Mouse (Mus musculus): ENCODE results near the gene Slc7a11. TPM values are rescaled to one million over a fixed set of nuclear protein-coding genes. Genes with fewer than 3 reads are reported as not detected.
A peak's percentile ranks its signal among the peaks of the same experiment; 100 is the strongest.

Slc7a11 gene
- polyA plus RNA-seq, 1 experiment from 2014 or later: 2.8 TPM

DNA sequence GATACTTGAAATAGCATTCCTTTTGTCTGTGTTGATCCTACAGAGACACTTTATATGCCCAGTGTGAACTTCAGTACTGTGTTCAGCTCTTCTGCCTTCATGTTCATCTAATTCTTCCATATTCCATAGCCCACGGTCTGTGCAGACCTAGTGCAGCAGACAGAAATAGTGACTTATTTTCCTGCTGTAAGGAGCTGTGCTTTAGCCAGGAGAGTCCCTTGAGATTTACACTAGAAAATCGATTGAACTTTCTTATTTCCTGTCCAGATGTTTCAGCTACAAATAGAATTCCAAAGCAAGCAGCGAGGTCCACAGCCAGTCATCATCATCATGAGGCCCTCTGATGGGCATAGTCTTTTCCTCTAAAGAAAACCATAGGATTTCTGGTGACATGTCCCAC, 431.4 kb downstream of the Slc7a11 start:
- Histone ChIP-seq H3K27ac (ENCODE audit: low read length) (no peak overlapping the region), H3K36me3 (ENCODE audit: control insufficient read depth, insufficient read depth) (no peaks in the 10 kb centered on the region), H3K9me3 (ENCODE audit: control insufficient read depth, low read length) (no peaks in the 10 kb centered on the region), H3K4me1 (replicated peaks; ENCODE audit: control insufficient read depth, insufficient read depth, low read length) (peaks cover 5% of the 10 kb centered on the region), H3K27me3 (replicated peaks; ENCODE audit: control insufficient read depth, insufficient read depth, low read length) (no peaks in the 10 kb centered on the region), H3K4me3 (replicated peaks; ENCODE audit: low read length) (no peak overlapping the region), H3K4me2 (ENCODE audit: low read length) (no peak overlapping the region), H3K9ac (replicated peaks; ENCODE audit: low read depth, low read length) (no peak overlapping the region)
- 81% methylated on average over 3 of the region's 3 CpGs for WGBS
- ATAC-seq: no peak

DNA sequence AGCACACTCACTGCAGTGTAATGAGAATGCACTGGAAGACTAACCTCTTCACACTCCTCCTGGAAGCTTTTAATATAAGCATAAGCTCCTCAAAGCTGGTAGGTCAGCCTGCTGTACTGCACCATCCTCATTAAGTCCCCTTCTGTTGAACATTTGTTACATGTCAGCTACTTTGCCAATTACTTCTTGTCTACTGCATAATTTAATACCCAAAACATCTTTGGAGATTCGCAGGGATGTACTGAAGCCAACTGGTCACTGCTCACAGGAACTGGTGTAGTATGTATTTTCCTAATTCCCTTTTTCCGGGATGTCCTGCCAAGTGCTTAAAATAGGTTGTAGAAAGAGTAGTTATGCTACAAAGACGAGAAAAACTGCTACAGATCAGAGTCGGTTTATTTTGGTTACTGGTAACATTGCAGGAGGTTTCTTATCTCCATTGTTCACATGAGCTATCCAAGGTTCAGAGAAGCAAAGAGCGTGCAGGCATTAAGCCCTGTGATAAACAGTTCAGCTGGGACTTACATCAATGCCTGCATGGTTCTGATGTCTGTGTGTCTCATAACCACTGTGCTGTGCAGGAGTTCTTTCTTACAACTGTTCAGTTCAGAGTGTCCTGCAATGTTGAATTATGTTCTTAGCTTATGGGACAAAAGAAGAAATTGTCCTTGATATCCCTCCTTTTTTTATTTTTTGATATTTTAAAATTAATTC, 439.3 kb downstream of the Slc7a11 start:
- H3K9me3 ChIP-seq (ENCODE audit: control insufficient read depth, low read length): no peaks in the 10 kb centered on the region
- no peak overlapping the region for H3K4me2 ChIP-seq (ENCODE audit: low read length)
- H3K36me3 ChIP-seq (ENCODE audit: control insufficient read depth, insufficient read depth): no peaks in the 10 kb centered on the region
- 40% methylated on average over 5 of the region's 5 CpGs for WGBS
- H3K4me1 ChIP-seq (replicated peaks; ENCODE audit: control insufficient read depth, insufficient read depth, low read length): 0 out of 2 replicates have a peak, but pooled peaks cover 7% of the 10 kb centered on the region
- H3K4me3 ChIP-seq (replicated peaks; ENCODE audit: low read length): no peak overlapping the region
- H3K9ac ChIP-seq (replicated peaks; ENCODE audit: low read depth, low read length): no peak overlapping the region
- peak; percentile 98 for ATAC-seq
- H3K27ac ChIP-seq (ENCODE audit: low read length): peak overlapping the region; percentile 77
- H3K27me3 ChIP-seq (replicated peaks; ENCODE audit: control insufficient read depth, insufficient read depth, low read length): no peaks in the 10 kb centered on the region

DNA sequence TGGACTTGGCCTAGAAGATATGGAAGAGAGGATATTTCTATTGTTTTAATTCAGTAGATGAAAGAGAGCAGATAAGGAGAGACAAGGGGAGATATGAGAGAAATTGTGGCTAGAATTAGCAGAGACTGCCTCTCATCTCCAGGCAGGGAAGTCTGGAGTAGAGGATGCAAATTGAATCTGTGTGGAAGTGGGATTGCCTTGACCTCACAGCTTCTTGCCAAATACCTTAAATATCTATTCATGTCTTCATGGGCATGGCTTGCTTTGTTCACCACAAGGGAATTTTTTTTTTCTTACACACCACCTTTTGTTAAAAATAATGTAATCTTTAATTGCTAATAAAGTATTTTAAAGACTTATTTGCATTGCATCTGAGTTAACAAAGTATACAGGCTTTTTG, 441.3 kb downstream of the Slc7a11 start:
- Histone ChIP-seq H3K36me3 (ENCODE audit: control insufficient read depth, insufficient read depth) (no peaks in the 10 kb centered on the region), H3K4me2 (ENCODE audit: low read length) (no peak overlapping the region), H3K4me3 (replicated peaks; ENCODE audit: low read length) (no peak overlapping the region), H3K27ac (ENCODE audit: low read length) (0 out of 2 replicates have a peak overlapping the region, but pooled peaks have one; percentile 24), H3K27me3 (replicated peaks; ENCODE audit: control insufficient read depth, insufficient read depth, low read length) (no peaks in the 10 kb centered on the region), H3K9me3 (ENCODE audit: control insufficient read depth, low read length) (no peaks in the 10 kb centered on the region), H3K9ac (replicated peaks; ENCODE audit: low read depth, low read length) (no peak overlapping the region), H3K4me1 (replicated peaks; ENCODE audit: control insufficient read depth, insufficient read depth, low read length) (0 out of 2 replicates have a peak, but pooled peaks cover 7% of the 10 kb centered on the region)
- ATAC-seq: no peak

DNA sequence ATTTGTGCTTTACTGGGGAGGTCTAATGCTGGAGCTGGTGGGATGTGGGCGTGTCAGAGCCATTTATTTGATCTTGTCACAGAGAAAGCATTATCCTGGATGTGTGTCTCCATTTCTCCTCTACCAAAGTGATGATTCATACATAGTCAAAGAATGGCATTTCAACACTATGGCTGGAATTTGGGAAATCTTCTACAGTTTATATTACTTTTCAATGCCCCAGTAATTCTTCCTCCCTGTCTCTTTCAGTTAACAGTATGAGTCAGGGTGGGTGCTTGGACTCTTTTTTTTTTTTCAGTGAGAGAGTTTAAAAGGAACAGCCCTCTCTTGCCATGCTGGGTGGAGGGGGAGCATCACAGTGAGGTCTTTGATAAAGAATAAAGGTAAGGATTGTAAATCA, 441.8 kb downstream of the Slc7a11 start:
- Histone ChIP-seq H3K4me2 (ENCODE audit: low read length) (no peak overlapping the region), H3K36me3 (ENCODE audit: control insufficient read depth, insufficient read depth) (no peaks in the 10 kb centered on the region), H3K27ac (ENCODE audit: low read length) (no peak overlapping the region), H3K4me1 (replicated peaks; ENCODE audit: control insufficient read depth, insufficient read depth, low read length) (0 out of 2 replicates have a peak, but pooled peaks cover 7% of the 10 kb centered on the region), H3K9ac (replicated peaks; ENCODE audit: low read depth, low read length) (no peak overlapping the region), H3K27me3 (replicated peaks; ENCODE audit: control insufficient read depth, insufficient read depth, low read length) (no peaks in the 10 kb centered on the region), H3K4me3 (replicated peaks; ENCODE audit: low read length) (no peak overlapping the region), H3K9me3 (ENCODE audit: control insufficient read depth, low read length) (no peaks in the 10 kb centered on the region)
- no peak for ATAC-seq
- WGBS: 72% methylated on average over 1 of the region's 1 CpGs

DNA sequence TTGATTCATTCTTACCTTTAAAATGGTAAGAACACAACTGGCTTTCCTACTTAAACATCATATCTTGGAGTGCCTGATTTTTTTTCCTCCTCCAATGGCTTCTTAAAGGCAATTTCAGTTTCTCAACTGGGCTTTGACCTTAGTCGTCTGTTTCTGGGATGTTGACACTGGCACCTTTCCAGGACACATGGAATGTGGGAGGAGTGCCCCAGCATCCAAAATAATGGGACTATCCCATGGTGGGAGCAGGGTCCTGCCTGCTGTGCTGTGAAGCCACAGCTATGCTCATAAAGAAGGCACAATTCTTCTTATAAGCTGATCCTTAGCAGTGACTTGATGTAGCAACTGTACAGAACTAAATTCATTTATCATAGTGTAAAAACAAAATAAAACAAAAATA, 450.5 kb downstream of the Slc7a11 start:
- Histone ChIP-seq H3K27me3 (replicated peaks; ENCODE audit: control insufficient read depth, insufficient read depth, low read length) (no peaks in the 10 kb centered on the region), H3K4me2 (ENCODE audit: low read length) (no peak overlapping the region), H3K4me3 (replicated peaks; ENCODE audit: low read length) (no peak overlapping the region), H3K36me3 (ENCODE audit: control insufficient read depth, insufficient read depth) (no peaks in the 10 kb centered on the region), H3K9me3 (ENCODE audit: control insufficient read depth, low read length) (no peaks in the 10 kb centered on the region), H3K4me1 (replicated peaks; ENCODE audit: control insufficient read depth, insufficient read depth, low read length) (no peaks in the 10 kb centered on the region), H3K9ac (replicated peaks; ENCODE audit: low read depth, low read length) (no peak overlapping the region), H3K27ac (ENCODE audit: low read length) (no peak overlapping the region)
- WGBS: 9% methylated on average over 1 of the region's 1 CpGs
- ATAC-seq: no peak

DNA sequence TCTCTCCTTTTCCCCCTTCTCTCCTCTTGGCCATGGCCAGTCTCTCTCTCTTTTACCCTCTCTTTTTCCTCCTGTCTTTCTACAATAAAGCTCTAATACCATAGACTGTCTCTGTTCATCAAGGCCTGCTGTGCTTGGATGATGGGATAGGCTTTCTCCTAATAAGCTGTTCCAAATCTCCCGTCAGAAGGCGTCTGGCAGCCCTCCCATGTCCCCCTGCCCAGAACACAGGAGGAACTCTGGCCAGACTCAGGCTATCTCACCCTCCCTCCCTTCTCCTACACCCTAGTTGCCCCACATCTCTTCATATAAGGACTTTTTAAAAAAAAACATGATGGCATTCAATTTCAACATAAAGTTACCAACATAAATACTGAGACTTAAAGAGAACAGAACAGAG, 456.2 kb downstream of the Slc7a11 start:
- 75% methylated on average over 2 of the region's 2 CpGs for WGBS
- H3K36me3 ChIP-seq (ENCODE audit: control insufficient read depth, insufficient read depth): no peaks in the 10 kb centered on the region

DNA sequence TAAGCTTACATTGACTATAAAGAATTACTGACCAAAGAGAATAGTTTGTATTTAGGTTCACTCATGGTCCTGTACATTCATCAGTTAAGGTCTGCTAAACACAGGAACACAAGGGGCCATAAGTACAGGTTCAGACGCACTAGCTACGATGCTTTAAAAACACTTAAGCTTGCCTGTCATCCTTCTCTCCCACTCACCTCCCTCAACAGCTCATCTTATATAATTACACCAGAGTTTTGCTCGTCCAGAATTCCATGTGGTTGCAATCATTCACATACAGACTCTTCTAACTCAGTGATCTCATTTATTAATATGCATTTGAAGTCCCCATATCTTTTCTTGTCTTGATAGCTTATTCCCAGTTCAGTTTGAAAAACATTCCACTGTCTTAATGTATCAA, 458.6 kb downstream of the Slc7a11 start:
- Histone ChIP-seq H3K9me3 (ENCODE audit: control insufficient read depth, low read length) (no peaks in the 10 kb centered on the region), H3K4me3 (replicated peaks; ENCODE audit: low read length) (no peak overlapping the region), H3K27me3 (replicated peaks; ENCODE audit: control insufficient read depth, insufficient read depth, low read length) (no peaks in the 10 kb centered on the region), H3K9ac (replicated peaks; ENCODE audit: low read depth, low read length) (no peak overlapping the region), H3K4me1 (replicated peaks; ENCODE audit: control insufficient read depth, insufficient read depth, low read length) (no peaks in the 10 kb centered on the region), H3K27ac (ENCODE audit: low read length) (no peak overlapping the region), H3K4me2 (ENCODE audit: low read length) (no peak overlapping the region), H3K36me3 (ENCODE audit: control insufficient read depth, insufficient read depth) (no peaks in the 10 kb centered on the region)
- WGBS: 75% methylated on average over 3 of the region's 3 CpGs
- no peak for ATAC-seq

More for the DNA sequence above, 456.2 kb downstream of the Slc7a11 start:
- Histone ChIP-seq H3K9ac (replicated peaks; ENCODE audit: low read depth, low read length) (no peak overlapping the region), H3K9me3 (ENCODE audit: control insufficient read depth, low read length) (no peaks in the 10 kb centered on the region), H3K27me3 (replicated peaks; ENCODE audit: control insufficient read depth, insufficient read depth, low read length) (no peaks in the 10 kb centered on the region), H3K4me3 (replicated peaks; ENCODE audit: low read length) (no peak overlapping the region), H3K4me2 (ENCODE audit: low read length) (no peak overlapping the region), H3K27ac (ENCODE audit: low read length) (no peak overlapping the region), H3K4me1 (replicated peaks; ENCODE audit: control insufficient read depth, insufficient read depth, low read length) (no peaks in the 10 kb centered on the region)
- no peak for ATAC-seq

DNA sequence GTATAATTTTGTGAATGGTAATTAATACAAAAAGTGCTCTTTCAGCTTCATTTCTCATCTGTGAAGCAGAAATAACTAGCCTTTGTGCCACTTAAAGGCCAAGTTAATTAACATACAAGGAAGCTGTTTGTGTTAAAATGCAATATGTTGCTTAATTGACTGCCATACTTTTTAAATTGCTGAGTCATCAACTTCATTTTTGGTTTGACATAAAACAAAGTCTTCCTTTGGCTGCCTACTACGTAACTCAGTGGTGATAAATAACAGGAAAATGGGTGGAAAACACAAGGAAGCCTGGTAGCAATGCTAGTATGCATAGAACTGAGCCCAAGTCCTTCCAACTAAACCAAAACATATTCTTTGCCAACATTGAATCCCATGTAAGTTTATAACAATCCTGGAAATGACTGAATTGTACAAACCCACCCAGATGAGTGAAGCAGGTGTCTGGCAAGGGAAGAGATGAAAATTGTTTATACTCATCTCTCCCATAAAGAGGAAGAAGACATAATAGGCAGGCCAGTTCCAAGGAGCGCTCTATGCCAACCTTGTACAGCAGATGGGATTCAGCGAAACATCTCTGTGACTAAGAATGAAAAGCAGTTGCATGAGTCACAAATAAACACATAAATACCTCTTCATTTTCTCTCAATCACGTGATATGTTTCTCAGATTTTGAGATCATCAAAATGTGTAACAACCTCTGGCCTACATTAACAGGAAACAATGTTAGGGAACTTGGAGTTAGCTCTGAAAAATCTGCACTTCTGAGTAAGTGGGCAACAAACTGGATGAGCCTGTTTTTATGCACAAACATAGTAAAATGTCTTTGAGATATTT, 459.8 kb downstream of the Slc7a11 start:
- Histone ChIP-seq H3K27me3 (replicated peaks; ENCODE audit: control insufficient read depth, insufficient read depth, low read length) (no peaks in the 10 kb centered on the region), H3K9ac (replicated peaks; ENCODE audit: low read depth, low read length) (no peak overlapping the region), H3K4me1 (replicated peaks; ENCODE audit: control insufficient read depth, insufficient read depth, low read length) (no peaks in the 10 kb centered on the region), H3K27ac (ENCODE audit: low read length) (no peak overlapping the region), H3K9me3 (ENCODE audit: control insufficient read depth, low read length) (no peaks in the 10 kb centered on the region), H3K36me3 (ENCODE audit: control insufficient read depth, insufficient read depth) (no peaks in the 10 kb centered on the region), H3K4me2 (ENCODE audit: low read length) (no peak overlapping the region), H3K4me3 (replicated peaks; ENCODE audit: low read length) (no peak overlapping the region)
- peak; percentile 81 for ATAC-seq
- WGBS: 68% methylated on average over 4 of the region's 4 CpGs

DNA sequence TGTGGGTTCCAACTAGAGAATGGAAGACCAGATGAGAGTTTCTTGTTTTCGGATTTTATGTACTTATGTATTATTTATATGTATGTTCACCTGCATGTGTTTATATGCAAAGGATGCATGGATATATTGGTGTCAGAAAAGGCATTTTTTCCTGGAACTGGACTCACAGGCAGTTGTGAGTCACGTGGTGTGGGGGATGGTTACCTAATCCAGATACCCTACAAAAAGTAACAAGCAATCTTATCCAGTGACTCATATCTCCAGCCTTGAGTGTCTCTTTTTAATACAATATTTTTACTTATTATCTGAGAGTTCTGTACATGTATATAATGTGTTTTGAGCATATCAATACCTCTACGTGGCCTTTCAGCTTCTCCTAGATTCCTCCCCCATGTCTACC, 469.4 kb downstream of the Slc7a11 start:
- no peak overlapping the region for H3K4me3 ChIP-seq (replicated peaks; ENCODE audit: low read length)
- no peak overlapping the region for H3K4me2 ChIP-seq (ENCODE audit: low read length)
- H3K4me1 ChIP-seq (replicated peaks; ENCODE audit: control insufficient read depth, insufficient read depth, low read length): no peaks in the 10 kb centered on the region
- ATAC-seq: no peak
- no peaks in the 10 kb centered on the region for H3K36me3 ChIP-seq (ENCODE audit: control insufficient read depth, insufficient read depth)
- WGBS: 94% methylated on average over 3 of the region's 3 CpGs
- H3K9ac ChIP-seq (replicated peaks; ENCODE audit: low read depth, low read length): no peak overlapping the region
- H3K27ac ChIP-seq (ENCODE audit: low read length): no peak overlapping the region
- H3K9me3 ChIP-seq (ENCODE audit: control insufficient read depth, low read length): no peaks in the 10 kb centered on the region
- H3K27me3 ChIP-seq (replicated peaks; ENCODE audit: control insufficient read depth, insufficient read depth, low read length): no peaks in the 10 kb centered on the region

Data from forebrain, embryonic 16.5 days (tissue).